Mouse (Mus musculus) spleen, adult 18-20 months (tissue): Measurements from ENCODE around the gene Tmem156.

ENCODE experiments used
- DNase-seq, 2 experiments: peaks; one replicate each; pipeline ENCODE4 v3.0.0; 2022; ENCODE audit warnings: mixed read lengths in 2 of 2

Tmem156 gene

GRCm38 (mm10) chr5:65096082-65096481 is 4.2 kb upstream of the Tmem156 start:
- DNase-seq: no peak

GRCm38 (mm10) chr5:65094902-65095545 is 3.1 kb upstream of the Tmem156 start:
- no peak for DNase-seq

GRCm38 (mm10) chr5:65093769-65094168 is 1.8 kb upstream of the Tmem156 start:
- DNase-seq: no peak

- no peak for DNase-seq
Measured at GRCm38 (mm10) chr5:65091184-65091858, 611 bp downstream of the Tmem156 start.

GRCm38 (mm10) chr5:65089707-65090106 is 2.2 kb downstream of the Tmem156 start:
- no peak for DNase-seq

- no peak for DNase-seq
Measured at GRCm38 (mm10) chr5:65086522-65086921, 5.4 kb downstream of the Tmem156 start.

- no peak for DNase-seq
Measured at GRCm38 (mm10) chr5:65081836-65082235, 10.1 kb downstream of the Tmem156 start.

- no peak for DNase-seq
Measured at GRCm38 (mm10) chr5:65079881-65080280, 12.1 kb downstream of the Tmem156 start.

GRCm38 (mm10) chr5:65078081-65078480 is 13.9 kb downstream of the Tmem156 start:
- DNase-seq: no peak

GRCm38 (mm10) chr5:65076748-65077147 is 15.2 kb downstream of the Tmem156 start:
- no peak for DNase-seq

GRCm38 (mm10) chr5:65076087-65076486 is 15.8 kb downstream of the Tmem156 start:
- DNase-seq: no peak

GRCm38 (mm10) chr5:65074693-65075092 is 17.2 kb downstream of the Tmem156 start:
- DNase-seq: no peak

GRCm38 (mm10) chr5:65073247-65073646 is 18.7 kb downstream of the Tmem156 start:
- no peak for DNase-seq

GRCm38 (mm10) chr5:65071689-65072118 is 20.2 kb downstream of the Tmem156 start:
- no peak for DNase-seq

GRCm38 (mm10) chr5:65069872-65070271 is 22.1 kb downstream of the Tmem156 start:
- no peak for DNase-seq

- DNase-seq: no peak
Measured at GRCm38 (mm10) chr5:65068166-65068565, 23.8 kb downstream of the Tmem156 start.

GRCm38 (mm10) chr5:65063266-65063665 is 28.7 kb downstream of the Tmem156 start:
- no peak for DNase-seq

GRCm38 (mm10) chr5:65062236-65062635 is 29.7 kb downstream of the Tmem156 start:
- DNase-seq: no peak

GRCm38 (mm10) chr5:65059806-65060205 is 32.1 kb downstream of the Tmem156 start:
- no peak for DNase-seq

- DNase-seq: no peak
Measured at GRCm38 (mm10) chr5:65057596-65057995, 34.3 kb downstream of the Tmem156 start.

- no peak for DNase-seq
Measured at GRCm38 (mm10) chr5:65051513-65051912, 40.4 kb downstream of the Tmem156 start.

GRCm38 (mm10) chr5:65049880-65050279 is 42.1 kb downstream of the Tmem156 start:
- no peak for DNase-seq

GRCm38 (mm10) chr5:65047285-65047855 is 44.6 kb downstream of the Tmem156 start:
- DNase-seq: no peak
